Mouse (Mus musculus): ENCODE data around the gene Rps13. TPM values are rescaled to one million over a fixed set of nuclear protein-coding genes. Genes with fewer than 3 reads are reported as not detected.

Rps13 gene
- total and polyA plus RNA-seq, 3 experiments, result 388 to 1,979 (median 1,623) TPM

DNA sequence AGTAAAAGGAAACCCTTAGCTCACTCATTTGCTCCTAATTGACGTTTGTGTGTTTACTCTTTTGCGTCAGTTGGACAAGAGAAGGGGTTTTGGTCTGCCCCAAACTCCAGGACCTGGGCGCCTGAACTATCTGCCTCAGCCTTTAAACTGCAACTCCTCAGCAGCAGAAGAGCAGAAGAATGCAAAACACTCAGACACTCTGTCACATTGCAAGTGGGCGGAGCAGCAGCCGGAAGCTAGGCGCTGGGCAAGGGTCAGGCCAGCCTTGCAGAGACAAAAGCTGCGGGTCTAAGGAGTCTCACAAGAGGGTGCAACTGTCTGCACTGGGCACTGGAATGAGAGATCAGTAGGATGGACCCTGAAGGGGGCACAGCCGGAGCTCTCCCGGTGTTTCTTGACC, 24.5 kb downstream of the Rps13 start:
- no peak for DNase-seq (ENCODE audit: extremely low read depth)

DNA sequence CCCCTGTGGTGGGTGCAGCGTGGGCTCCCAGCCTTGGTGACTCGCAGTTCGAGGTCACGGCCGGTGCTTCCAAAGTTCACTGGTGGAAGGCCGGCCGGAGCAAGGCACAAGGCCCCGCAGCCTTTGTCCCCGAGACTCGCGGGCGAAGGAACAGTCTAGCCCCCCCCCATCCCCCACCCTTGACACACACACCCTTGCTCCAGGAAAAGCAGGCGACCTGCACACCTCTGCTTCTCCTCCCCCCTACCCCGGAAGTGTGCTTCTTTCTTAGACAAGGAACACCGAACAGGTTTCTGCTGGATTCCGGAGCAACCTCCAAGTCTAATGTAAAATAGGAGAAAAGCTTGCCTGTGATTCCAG, 25.4 kb downstream of the Rps13 start:
- no peaks in the 10 kb centered on the region for H3K36me3 ChIP-seq (replicated peaks in 1 of 2; ENCODE audit: control insufficient read depth in 1 of 2, insufficient read depth in 1 of 2, low read length in 1 of 2)
- H3K4me3 ChIP-seq (replicated peaks in 1 of 3; ENCODE audit: low read depth in 2 of 3, low read length in 2 of 3, poor library complexity in 1 of 3), result peak overlapping the region; percentile 49 to 81 (median 54)
- H3K27me3 ChIP-seq (replicated peaks), result peaks cover 38% of the 10 kb centered on the region
- in situ Hi-C loops (cut with MboI; ENCODE audit: low pct_ligation_motif_present, low pct_unique_long_range_greater_than_20kb, low sequenced_read_pairs), result loop anchor here (10.0 kb wide), 1 partner anchor 54 kb away; no protein-coding TSS in a partner anchor
- dilution Hi-C loops (cut with MboI; ENCODE audit: extremely low pct_ligation_motif_present, extremely low pct_unique_long_range_greater_than_20kb, low sequenced_read_pairs), result no loop called here
- H3K9me3 ChIP-seq (replicated peaks; ENCODE audit: low read length), result no peaks in the 10 kb centered on the region
- H3K4me2 ChIP-seq (ENCODE audit: insufficient read depth, low read depth, poor library complexity, severe bottlenecking), result peak overlapping the region; percentile 93
- H3K27ac ChIP-seq (ENCODE audit: insufficient read depth, low read depth), result no peak overlapping the region
- TF ChIP-seq RAD21 (IDR thresholded peaks at IDR 0.05; ENCODE audit: low read depth, low read length) (no peak), ELF1 (IDR thresholded peaks at IDR 0.05; ENCODE audit: low read depth, low read length) (peak; percentile 57), BHLHE40 (IDR thresholded peaks at IDR 0.05; ENCODE audit: low read depth, low read length) (peak; percentile 36), UBTF (IDR thresholded peaks at IDR 0.05; ENCODE audit: low read depth, low read length) (no peak)
- no peak for DNase-seq (ENCODE audit: extremely low read depth)
- H3K4me1 ChIP-seq (ENCODE audit: control insufficient read depth in 1 of 2, insufficient read depth in 2 of 2), result peaks cover 0 to 17% of the 10 kb centered on the region in 2 experiments; a peak in 1 of 4 replicates
- H3K79me2 ChIP-seq (replicated peaks; ENCODE audit: control insufficient read depth, extremely low read depth, insufficient read depth, poor library complexity, severe bottlenecking), result no peaks in the 10 kb centered on the region
- peak overlapping the region; percentile 29 for H3K9ac ChIP-seq (ENCODE audit: insufficient read depth, low read depth)

More for the DNA sequence above, 24.5 kb downstream of the Rps13 start:
- Histone ChIP-seq H3K4me2 (ENCODE audit: insufficient read depth, low read depth, poor library complexity, severe bottlenecking) (peak overlapping the region; percentile 93), H3K9ac (ENCODE audit: insufficient read depth, low read depth) (no peak overlapping the region), H3K4me1 (ENCODE audit: control insufficient read depth in 1 of 2, insufficient read depth in 2 of 2) (peaks cover 0 to 17% of the 10 kb centered on the region in 2 experiments; a peak in 1 of 4 replicates), H3K27me3 (replicated peaks) (peaks cover 38% of the 10 kb centered on the region), H3K9me3 (replicated peaks; ENCODE audit: low read length) (no peaks in the 10 kb centered on the region), H3K36me3 (replicated peaks in 1 of 2; ENCODE audit: control insufficient read depth in 1 of 2, insufficient read depth in 1 of 2, low read length in 1 of 2) (no peaks in the 10 kb centered on the region), H3K27ac (ENCODE audit: insufficient read depth, low read depth) (no peak overlapping the region), H3K4me3 (replicated peaks in 1 of 3; ENCODE audit: low read depth in 2 of 3, low read length in 2 of 3, poor library complexity in 1 of 3) (no peak overlapping the region), H3K79me2 (replicated peaks; ENCODE audit: control insufficient read depth, extremely low read depth, insufficient read depth, poor library complexity, severe bottlenecking) (no peaks in the 10 kb centered on the region)
- in situ Hi-C loops (cut with MboI; ENCODE audit: low pct_ligation_motif_present, low pct_unique_long_range_greater_than_20kb, low sequenced_read_pairs) (loop anchor here (10.0 kb wide), 1 partner anchor 55 kb away; no protein-coding TSS in a partner anchor), dilution Hi-C loops (cut with MboI; ENCODE audit: extremely low pct_ligation_motif_present, extremely low pct_unique_long_range_greater_than_20kb, low sequenced_read_pairs) (no loop called here)
- TF ChIP-seq SMC3 (IDR thresholded peaks at IDR 0.05; ENCODE audit: low read depth, low read length) (no peak), CTCF (conservative IDR thresholded peaks at IDR 0.05 in 1 of 2, IDR thresholded peaks at IDR 0.05 in 1 of 2; ENCODE audit: low read depth in 2 of 2, low read length in 2 of 2) (no peak), RAD21 (IDR thresholded peaks at IDR 0.05; ENCODE audit: low read depth, low read length) (no peak), ELF1 (IDR thresholded peaks at IDR 0.05; ENCODE audit: low read depth, low read length) (peak; percentile 52; the same call in 1 of the 2 replicates), MAFK (IDR thresholded peaks at IDR 0.05; ENCODE audit: insufficient replicate concordance, low read length) (no peak), BHLHE40 (IDR thresholded peaks at IDR 0.05; ENCODE audit: low read depth, low read length) (no peak), CHD1 (IDR thresholded peaks at IDR 0.05; ENCODE audit: low read depth, low read length) (no peak), POLR2A (IDR thresholded peaks at IDR 0.05; ENCODE audit: low read depth, low read length) (peak; percentile 42), MAZ (IDR thresholded peaks at IDR 0.05; ENCODE audit: low read depth, low read length) (no peak), E2F4 (IDR thresholded peaks at IDR 0.05; ENCODE audit: insufficient replicate concordance, low read depth, low read length) (no peak), TBP (conservative IDR thresholded peaks at IDR 0.05; ENCODE audit: low read depth, low read length) (0 out of 2 replicates have a peak, but pooled peaks have one; percentile 5), ZC3H11A (IDR thresholded peaks at IDR 0.05; ENCODE audit: low read depth, low read length) (no peak), RCOR1 (conservative IDR thresholded peaks at IDR 0.05; ENCODE audit: low read depth, low read length) (no peak), POLR2AphosphoS2 (IDR thresholded peaks at IDR 0.05; ENCODE audit: low read depth, low read length) (no peak), TCF12 (IDR thresholded peaks at IDR 0.05; ENCODE audit: low read depth, low read length) (no peak), MXI1 (IDR thresholded peaks at IDR 0.05; ENCODE audit: low read depth, low read length) (peak; percentile 45; the same call in 1 of the 2 replicates), SIN3A (IDR thresholded peaks at IDR 0.05; ENCODE audit: low read length) (no peak), ZNF384 (IDR thresholded peaks at IDR 0.05; ENCODE audit: low read depth, low read length) (no peak)

All from CH12.LX (cell line).